Mouse (Mus musculus) lung, embryonic 16.5 days (tissue): ENCODE results near the gene Las1l. TPM values are rescaled to one million over a fixed set of nuclear protein-coding genes. Genes with fewer than 3 reads are reported as not detected.
"Not testable (repeated sequence)": the region's sequence is repeated elsewhere in the genome, so short reads cannot be mapped to it uniquely, and the experiment has no call there.

ENCODE experiments used
- ATAC-seq: fragments of 200-750 bp; cut with Nextera tagmentation; 2 replicates; pipeline ENCODE4 v1.8.0; 2017; ENCODE audit warnings: low read depth, mild to moderate bottlenecking, moderate library complexity
- H3K27ac ChIP-seq: fragments of 300-500 bp; sonication (generic); 2 replicates; pipeline ENCODE4 v1.5.1; 2014; ENCODE audit warnings: mild to moderate bottlenecking, control low read depth, low read length
- H3K27me3 ChIP-seq: fragments of 300-500 bp; sonication (generic); 2 replicates; pipeline ENCODE4 v1.6.1; 2014; ENCODE audit warnings: low read depth, low read length, mixed read lengths; ENCODE audit not compliant: control insufficient read depth, insufficient read depth
- H3K36me3 ChIP-seq: fragments of 300-500 bp; sonication (generic); 2 replicates; pipeline ENCODE4 v1.6.1; 2014; ENCODE audit warnings: low read length; ENCODE audit not compliant: control insufficient read depth, insufficient read depth
- H3K4me1 ChIP-seq: fragments of 300-500 bp; sonication (generic); replicated peaks from 2 replicates; pipeline ENCODE4 v1.6.1; 2014; ENCODE audit warnings: low read length, mixed read lengths; ENCODE audit not compliant: control insufficient read depth, insufficient read depth
- H3K4me2 ChIP-seq: fragments of 300-500 bp; sonication (generic); 2 replicates; pipeline ENCODE4 v1.6.1; 2014; ENCODE audit warnings: low read depth, low read length, control low read depth
- H3K4me3 ChIP-seq: fragments of 300-500 bp; sonication (generic); 2 replicates; pipeline ENCODE4 v1.5.1; 2014; ENCODE audit warnings: mild to moderate bottlenecking, low read length, control low read depth
- H3K9ac ChIP-seq: fragments of 300-500 bp; sonication (generic); 2 replicates; pipeline ENCODE4 v1.6.1; 2014; ENCODE audit warnings: low read length, control low read depth
- H3K9me3 ChIP-seq: fragments of 300-500 bp; sonication (generic); 2 replicates; pipeline ENCODE4 v1.6.1; 2016; ENCODE audit warnings: low read length; ENCODE audit not compliant: control insufficient read depth
- WGBS: fragments of 180-500 bp; shearing (Covaris S2); extraction: QIAGEN DNeasy Blood & Tissue Kit; methylation state at CpG from one replicate; pipeline ENCODE4 v1.1.7; 2014; 5-methylcytosine and 5-hydroxymethylcytosine counted together
- polyA plus RNA-seq: library from polyadenylated mRNA; unstranded; fragments of >200 nt; fragmentation: Nextera tagmentation; extraction: Ambion mirVana; gene quantifications from 2 replicates; pipeline ENCODE4 v1.2.1, GENCODE M21; 2015

Las1l gene
- polyA plus RNA-seq, 1 experiment from 2014 or later = 48.1 TPM

DNA sequence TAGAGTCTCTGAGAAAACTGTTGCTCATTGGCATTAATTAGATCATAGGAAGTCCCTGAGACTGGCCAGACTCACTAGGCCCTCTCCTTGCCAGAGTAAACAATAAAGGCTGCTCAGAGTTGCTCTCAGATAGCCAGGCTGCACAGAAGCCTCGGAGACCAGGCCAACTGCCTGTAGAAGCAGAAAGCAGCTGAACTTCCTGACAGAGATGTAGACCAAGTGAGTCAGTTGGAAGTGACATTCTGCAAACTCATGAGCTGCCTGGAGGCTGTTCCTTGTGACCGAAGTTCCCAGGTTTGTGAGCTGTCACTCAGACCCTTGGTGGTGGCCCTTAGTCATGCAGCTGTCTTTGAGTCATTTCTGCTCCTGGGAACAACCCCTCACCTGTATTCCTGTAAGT lies 6.6 kb upstream of the Las1l start:
- Histone ChIP-seq H3K4me2 (no peak overlapping the region), H3K4me3 (no peak overlapping the region), H3K9me3 (no peaks in the 10 kb centered on the region), H3K4me1 (no peaks in the 10 kb centered on the region), H3K36me3 (no peaks in the 10 kb centered on the region), H3K27ac (no peak overlapping the region), H3K9ac (no peak overlapping the region), H3K27me3 (no peaks in the 10 kb centered on the region)
- 58% methylated on average over 2 of the region's 2 CpGs for WGBS
- no peak for ATAC-seq

DNA sequence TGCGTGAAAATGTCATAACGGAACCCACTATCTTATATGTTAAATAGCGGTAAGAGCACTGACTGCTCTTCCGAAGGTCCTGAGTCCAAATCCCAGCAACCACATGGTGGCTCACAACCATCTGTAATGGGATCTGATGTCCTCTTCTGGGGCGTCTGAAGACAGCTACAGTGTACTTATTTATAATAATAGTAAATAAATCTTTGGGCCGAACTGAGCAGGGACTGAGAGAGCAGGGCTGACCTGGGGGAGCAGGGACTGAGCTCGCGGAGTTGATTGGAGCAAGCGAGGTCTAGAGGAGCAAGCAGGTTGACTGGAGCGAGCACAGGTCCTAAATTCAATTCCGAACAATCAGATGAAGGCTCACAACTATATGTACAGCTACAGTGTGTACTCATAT lies 699 bp upstream of the Las1l start:
- H3K36me3 ChIP-seq, H3K27me3 ChIP-seq, ATAC-seq, H3K4me1 ChIP-seq, H3K9me3 ChIP-seq: not testable (repeated sequence)
- WGBS = 34% methylated on average over 11 of the region's 11 CpGs
- peak overlapping the region; percentile 37 for H3K4me3 ChIP-seq
- peak overlapping the region; percentile 50 for H3K9ac ChIP-seq
- H3K27ac ChIP-seq = 0 out of 2 replicates have a peak overlapping the region, but pooled peaks have one; percentile 13
- H3K4me2 ChIP-seq = peak overlapping the region; percentile 52

DNA sequence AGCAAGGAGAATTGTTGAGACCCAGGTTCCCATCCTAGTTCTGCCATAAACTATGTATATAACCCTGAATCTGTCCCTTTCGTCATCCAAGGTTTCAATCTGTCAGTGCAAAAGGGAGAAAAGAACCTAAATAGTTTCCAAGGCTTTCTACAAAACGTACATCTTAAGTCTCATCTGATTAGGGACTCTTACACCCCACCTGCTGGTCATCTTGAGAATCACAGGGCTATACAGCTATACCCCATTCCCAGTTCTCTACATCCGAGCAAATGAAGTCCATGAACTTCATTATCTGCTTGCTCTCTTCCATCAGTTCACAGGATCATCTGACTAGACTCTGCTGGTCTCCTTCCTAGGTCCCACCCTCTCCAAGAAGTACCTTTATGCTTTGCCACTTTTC lies 6.0 kb downstream of the Las1l start:
- H3K36me3 ChIP-seq = peaks cover 9% of the 10 kb centered on the region; the same call in 1 of the 2 replicates
- 36% methylated on average over 3 of the region's 3 CpGs for WGBS
- no peak overlapping the region for H3K27ac ChIP-seq
- no peak overlapping the region for H3K4me2 ChIP-seq
- H3K27me3 ChIP-seq = no peaks in the 10 kb centered on the region
- H3K9ac ChIP-seq = no peak overlapping the region
- H3K9me3 ChIP-seq = no peaks in the 10 kb centered on the region
- H3K4me1 ChIP-seq = 0 out of 2 replicates have a peak, but pooled peaks cover 2% of the 10 kb centered on the region
- no peak overlapping the region for H3K4me3 ChIP-seq
- ATAC-seq = no peak

DNA sequence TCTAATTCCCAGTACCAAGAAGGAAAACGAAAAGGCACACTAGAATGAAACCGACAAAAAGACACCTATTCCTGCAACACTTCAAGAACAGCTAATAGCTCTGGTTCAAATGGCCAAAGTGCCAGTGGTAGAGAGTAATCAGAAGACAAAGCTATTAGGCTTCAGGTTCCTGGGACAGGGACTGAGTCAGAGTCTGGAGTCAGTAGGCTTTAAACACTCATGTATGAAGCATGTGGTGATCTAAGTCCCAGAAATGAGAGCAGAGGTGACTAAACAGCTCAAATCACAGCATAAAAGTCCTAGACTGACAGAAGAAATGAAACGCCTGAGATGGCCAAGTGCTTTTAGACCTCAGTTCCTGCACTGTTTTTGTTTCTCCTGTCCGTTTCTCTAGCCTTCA lies 8.6 kb downstream of the Las1l start:
- Histone ChIP-seq H3K4me3 (no peak overlapping the region), H3K9me3 (no peaks in the 10 kb centered on the region), H3K27ac (no peak overlapping the region), H3K27me3 (no peaks in the 10 kb centered on the region), H3K4me1 (no peaks in the 10 kb centered on the region), H3K36me3 (peaks cover 9% of the 10 kb centered on the region; the same call in 1 of the 2 replicates), H3K4me2 (no peak overlapping the region), H3K9ac (no peak overlapping the region)
- no peak for ATAC-seq
- WGBS = 83% methylated on average over 4 of the region's 4 CpGs

DNA sequence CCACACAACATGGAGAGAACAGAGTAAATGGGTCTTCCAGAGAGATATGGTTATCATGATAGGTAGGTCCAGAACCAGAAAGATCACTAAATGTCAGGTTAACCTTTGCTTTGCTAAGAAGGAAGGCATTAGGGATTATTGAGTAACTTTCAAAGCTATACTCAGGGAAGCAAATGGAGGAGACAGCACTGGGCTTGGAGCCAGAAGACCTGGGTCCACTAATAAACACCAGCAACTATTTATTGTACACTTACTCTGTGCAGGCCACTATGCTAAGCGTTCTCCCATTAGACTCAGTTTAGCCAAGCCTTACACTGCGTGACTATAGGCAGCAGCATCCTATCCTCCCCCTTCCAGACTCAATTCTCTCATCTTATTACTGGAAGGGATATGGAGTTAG lies 11.3 kb downstream of the Las1l start:
- Histone ChIP-seq H3K4me1 (no peaks in the 10 kb centered on the region), H3K27ac (no peak overlapping the region), H3K27me3 (no peaks in the 10 kb centered on the region), H3K9me3 (no peaks in the 10 kb centered on the region), H3K4me3 (no peak overlapping the region), H3K9ac (no peak overlapping the region), H3K4me2 (no peak overlapping the region), H3K36me3 (peaks cover 6% of the 10 kb centered on the region; the same call in 1 of the 2 replicates)
- ATAC-seq = no peak
- 93% methylated on average over 2 of the region's 2 CpGs for WGBS

DNA sequence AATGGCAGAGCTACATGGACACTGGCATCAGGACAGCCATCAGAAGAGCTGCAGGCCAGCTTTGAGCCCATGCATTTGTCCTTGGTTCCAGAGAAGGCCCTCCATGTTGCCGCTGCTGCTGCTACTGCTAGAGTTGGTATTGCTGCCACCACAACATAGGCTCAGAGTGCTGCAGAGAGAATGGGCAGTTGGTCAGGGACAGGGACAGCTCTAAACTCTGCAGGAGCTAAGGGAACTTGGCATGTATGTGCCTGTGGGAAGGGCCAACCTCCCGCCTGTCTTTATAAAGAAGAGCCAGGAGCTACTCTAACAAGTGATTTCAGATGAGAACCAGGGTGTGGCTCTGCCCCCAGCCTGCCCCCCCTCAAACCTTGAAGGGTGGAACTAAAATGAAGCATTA lies 21.3 kb downstream of the Las1l start:
- Histone ChIP-seq H3K4me3 (no peak overlapping the region), H3K27ac (no peak overlapping the region), H3K27me3 (no peaks in the 10 kb centered on the region), H3K9ac (no peak overlapping the region), H3K4me1 (no peaks in the 10 kb centered on the region), H3K9me3 (no peaks in the 10 kb centered on the region), H3K36me3 (no peaks in the 10 kb centered on the region), H3K4me2 (no peak overlapping the region)
- WGBS = 89% methylated on average over 2 of the region's 2 CpGs
- no peak for ATAC-seq

DNA sequence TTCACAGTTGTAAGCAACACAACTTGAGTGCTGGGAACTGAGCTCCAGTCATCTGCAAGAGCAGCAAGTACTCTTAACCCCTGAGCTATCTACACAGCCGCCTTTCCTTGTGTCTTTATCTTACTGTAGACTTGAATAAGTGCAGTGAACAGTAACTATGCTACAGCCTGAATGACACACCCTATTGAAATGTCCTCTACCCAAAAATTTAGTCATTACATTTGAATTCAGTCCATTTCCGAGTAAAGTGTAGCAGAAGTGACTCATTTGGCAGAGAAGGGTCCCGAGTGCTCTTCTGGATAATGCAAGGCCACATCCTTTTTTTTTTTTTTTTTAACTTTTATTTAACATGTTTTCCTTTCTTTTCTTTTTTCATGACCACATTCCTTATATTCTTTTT lies 54.0 kb downstream of the Las1l start:
- WGBS = 78% methylated on average over 3 of the region's 3 CpGs
- no peaks in the 10 kb centered on the region for H3K36me3 ChIP-seq
- H3K4me2 ChIP-seq = no peak overlapping the region
- H3K27ac ChIP-seq = no peak overlapping the region
- ATAC-seq = no peak
- H3K9me3 ChIP-seq = no peaks in the 10 kb centered on the region
- no peaks in the 10 kb centered on the region for H3K4me1 ChIP-seq
- no peak overlapping the region for H3K9ac ChIP-seq
- H3K27me3 ChIP-seq = no peaks in the 10 kb centered on the region
- H3K4me3 ChIP-seq = no peak overlapping the region

Other genes with a start within 250 kb of the Las1l start
- 2.1 TPM in 2 replicates for gene Zc3h12b, start 245.3 kb downstream of the Las1l start, polyA plus RNA-seq
- 236 and 246 TPM in 2 replicates for gene Msn, start 139.1 kb upstream of the Las1l start, polyA plus RNA-seq